Mouse (Mus musculus): ENCODE results near the gene Dop1b.
"Not testable (repeated sequence)": the region's sequence is repeated elsewhere in the genome, so short reads cannot be mapped to it uniquely, and the experiment has no call there.

The Dop1b gene

GRCm38 (mm10) chr16:93711411-93712188 lies at the start of gene Dop1b:
TSS of gene Dop1b (plus strand) at chr16:93711904.
- DNase-seq (ENCODE audit: low spot score) = peak; percentile 100

- DNase-seq (ENCODE audit: low spot score) = no peak
Measured at GRCm38 (mm10) chr16:93667976-93668375, 43.7 kb upstream of the Dop1b start.

- DNase-seq (ENCODE audit: low spot score) = no peak
Measured at GRCm38 (mm10) chr16:93669521-93669920, 42.2 kb upstream of the Dop1b start.

GRCm38 (mm10) chr16:93670466-93670865 lies 41.2 kb upstream of the Dop1b start:
- not testable (repeated sequence) for DNase-seq (ENCODE audit: low spot score)

- DNase-seq (ENCODE audit: low spot score) = no peak
Measured at GRCm38 (mm10) chr16:93671064-93671463, 40.6 kb upstream of the Dop1b start.

GRCm38 (mm10) chr16:93676376-93676775 lies 35.3 kb upstream of the Dop1b start:
- no peak for DNase-seq (ENCODE audit: low spot score)

GRCm38 (mm10) chr16:93678206-93678605 lies 33.5 kb upstream of the Dop1b start:
- DNase-seq (ENCODE audit: low spot score) = no peak

- DNase-seq (ENCODE audit: low spot score) = no peak
Measured at GRCm38 (mm10) chr16:93679165-93679564, 32.5 kb upstream of the Dop1b start.

GRCm38 (mm10) chr16:93682156-93682688 lies 29.5 kb upstream of the Dop1b start:
- no peak for DNase-seq (ENCODE audit: low spot score)

- peak; percentile 79 for DNase-seq (ENCODE audit: low spot score)
Measured at GRCm38 (mm10) chr16:93682689-93683507, 28.8 kb upstream of the Dop1b start, which contains the start of gene Cbr3. TSS of gene Cbr3 (plus strand) at chr16:93683215.

- DNase-seq (ENCODE audit: low spot score) = peak; percentile 19
Measured at GRCm38 (mm10) chr16:93683508-93684236, 28.0 kb upstream of the Dop1b start.

- DNase-seq (ENCODE audit: low spot score) = no peak
Measured at GRCm38 (mm10) chr16:93684441-93684840, 27.3 kb upstream of the Dop1b start.

GRCm38 (mm10) chr16:93685783-93686182 lies 25.9 kb upstream of the Dop1b start:
- not testable (repeated sequence) for DNase-seq (ENCODE audit: low spot score)

GRCm38 (mm10) chr16:93686421-93686820 lies 25.3 kb upstream of the Dop1b start:
- no peak for DNase-seq (ENCODE audit: low spot score)

- no peak for DNase-seq (ENCODE audit: low spot score)
Measured at GRCm38 (mm10) chr16:93686945-93687344, 24.8 kb upstream of the Dop1b start.

- DNase-seq (ENCODE audit: low spot score) = no peak
Measured at GRCm38 (mm10) chr16:93691206-93691841, 20.4 kb upstream of the Dop1b start.

- DNase-seq (ENCODE audit: low spot score) = no peak
Measured at GRCm38 (mm10) chr16:93692744-93693143, 19.0 kb upstream of the Dop1b start.

- DNase-seq (ENCODE audit: low spot score) = no peak
Measured at GRCm38 (mm10) chr16:93707116-93707515, 4.6 kb upstream of the Dop1b start.

- no peak for DNase-seq (ENCODE audit: low spot score)
Measured at GRCm38 (mm10) chr16:93709217-93709616, 2.5 kb upstream of the Dop1b start.

- peak; percentile 70 for DNase-seq (ENCODE audit: low spot score)
Measured at GRCm38 (mm10) chr16:93710924-93711323, 780 bp upstream of the Dop1b start.

- DNase-seq (ENCODE audit: low spot score) = peak; percentile 45
Measured at GRCm38 (mm10) chr16:93712189-93712885, 633 bp downstream of the Dop1b start.

All from urinary bladder, postnatal 14 days (tissue).